Mouse (Mus musculus): ENCODE data around the gene Flywch1.

DNA sequence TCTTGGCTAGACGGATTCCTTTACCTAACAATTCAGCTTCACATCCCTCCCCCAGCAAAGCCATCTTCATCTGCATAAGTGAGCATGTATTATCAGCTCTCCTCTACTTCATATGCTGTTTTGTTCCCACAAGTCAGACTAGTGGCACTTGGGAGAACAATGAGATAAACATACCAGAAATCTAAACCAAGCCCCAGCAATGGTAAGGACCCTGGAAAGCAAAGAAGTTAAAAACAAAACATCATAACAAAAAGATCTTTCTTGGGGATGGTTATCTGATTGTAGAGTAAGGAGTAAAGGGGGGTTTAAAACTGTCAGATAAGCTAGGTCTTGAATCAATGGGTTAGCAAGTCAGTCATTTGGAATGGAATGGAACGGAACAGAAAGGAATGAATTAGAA is 909 bp downstream of the Flywch1 start:
- TF ChIP-seq POLR2A (IDR thresholded peaks at IDR 0.05; ENCODE audit: insufficient read depth, low read depth, low read length) (no peak), EP300 (IDR thresholded peaks at IDR 0.05; ENCODE audit: insufficient read depth, low read depth, low read length) (no peak), CTCF (IDR thresholded peaks at IDR 0.05) (no peak)

Measured in heart, adult 2 months (tissue).